Mouse (Mus musculus) neural tube, embryonic 11.5 days (tissue): ENCODE data around the gene Aqp9. TPM values are rescaled to one million over a fixed set of nuclear protein-coding genes. Genes with fewer than 3 reads are reported as not detected.
"Not testable (repeated sequence)": the region's sequence is repeated elsewhere in the genome, so short reads cannot be mapped to it uniquely, and the experiment has no call there.

Source experiments
- ATAC-seq: fragments of 200-750 bp; cut with Nextera tagmentation; 2 replicates; pipeline ENCODE4 v1.8.0; 2017; ENCODE audit warnings: moderate number of reproducible peaks, mild to moderate bottlenecking, moderate TSS enrichment, moderate library complexity; ENCODE audit not compliant: insufficient read depth, low FRiP score, low TSS enrichment
- DNase-seq: peaks from one replicate; pipeline ENCODE4 v3.0.0-alpha.2; 2015; ENCODE audit warnings: low spot score
- H3K27ac ChIP-seq: fragments of 300-500 bp; sonication (generic); 2 replicates; pipeline ENCODE4 v1.5.1; 2014; ENCODE audit warnings: low read depth, mild to moderate bottlenecking, low read length
- H3K27me3 ChIP-seq: fragments of 300-500 bp; sonication (generic); 2 replicates; pipeline ENCODE4 v1.6.1; 2014; ENCODE audit warnings: mild to moderate bottlenecking, low read length, mixed read lengths; ENCODE audit not compliant: control insufficient read depth, insufficient read depth
- H3K36me3 ChIP-seq: fragments of 300-500 bp; sonication (generic); 2 replicates; pipeline ENCODE4 v1.6.1; 2014; ENCODE audit warnings: mild to moderate bottlenecking, low read length, moderate library complexity, mixed read lengths; ENCODE audit not compliant: control insufficient read depth, insufficient read depth
- H3K4me1 ChIP-seq: fragments of 300-500 bp; sonication (generic); 2 replicates; pipeline ENCODE4 v1.6.1; 2014; ENCODE audit warnings: low read length, mixed read lengths; ENCODE audit not compliant: control insufficient read depth, insufficient read depth
- H3K4me2 ChIP-seq: fragments of 300-500 bp; sonication (generic); 2 replicates; pipeline ENCODE4 v1.6.1; 2014; ENCODE audit warnings: low read depth, mild to moderate bottlenecking, moderate library complexity
- H3K4me3 ChIP-seq: fragments of 300-500 bp; sonication (generic); 2 replicates; pipeline ENCODE4 v1.5.1; 2014; ENCODE audit warnings: low read depth, low read length
- H3K9ac ChIP-seq: fragments of 300-500 bp; sonication (generic); 2 replicates; pipeline ENCODE4 v1.6.1; 2014; ENCODE audit warnings: mild to moderate bottlenecking, low read length
- H3K9me3 ChIP-seq: fragments of 300-500 bp; sonication (generic); 2 replicates; pipeline ENCODE4 v1.6.1; 2016; ENCODE audit warnings: low read length; ENCODE audit not compliant: control insufficient read depth
- WGBS: fragments of 180-500 bp; shearing (Covaris S2); extraction: QIAGEN DNeasy Blood & Tissue Kit; methylation state at CpG from one replicate; pipeline ENCODE4 v1.1.7; 2014; 5-methylcytosine and 5-hydroxymethylcytosine counted together
- polyA plus RNA-seq: library from polyadenylated mRNA; unstranded; fragments of >200 nt; fragmentation: Nextera tagmentation; extraction: Ambion mirVana; gene quantifications from 2 replicates; pipeline ENCODE4 v1.2.1, GENCODE M21; 2014

Aqp9 gene
- polyA plus RNA-seq, 1 experiment from 2014 or later, result 0.08 TPM

- DNase-seq, result no peak
- no peaks in the 10 kb centered on the region for H3K36me3 ChIP-seq
- H3K4me1 ChIP-seq, result no peaks in the 10 kb centered on the region
- H3K27ac ChIP-seq, result no peak overlapping the region
- H3K9ac ChIP-seq, result no peak overlapping the region
- H3K27me3 ChIP-seq, result no peaks in the 10 kb centered on the region
- no peak for ATAC-seq
- H3K4me3 ChIP-seq, result no peak overlapping the region
- no peaks in the 10 kb centered on the region for H3K9me3 ChIP-seq
- no peak overlapping the region for H3K4me2 ChIP-seq
- 88% methylated on average over 5 of the region's 5 CpGs for WGBS
Measured at GRCm38 (mm10) chr9:71133190-71133589, 35.3 kb downstream of the Aqp9 start.

GRCm38 (mm10) chr9:71131822-71132221 is 36.7 kb downstream of the Aqp9 start:
- no peak for ATAC-seq

GRCm38 (mm10) chr9:71128911-71129310 is 39.6 kb downstream of the Aqp9 start:
- H3K27ac ChIP-seq, result no peak overlapping the region
- no peak for DNase-seq
- 73% methylated on average over 5 of the region's 5 CpGs for WGBS
- ATAC-seq, result no peak
- H3K4me1 ChIP-seq, result no peaks in the 10 kb centered on the region
- no peaks in the 10 kb centered on the region for H3K27me3 ChIP-seq
- H3K9me3 ChIP-seq, result no peaks in the 10 kb centered on the region
- no peak overlapping the region for H3K9ac ChIP-seq
- H3K4me2 ChIP-seq, result no peak overlapping the region
- H3K4me3 ChIP-seq, result no peak overlapping the region
- H3K36me3 ChIP-seq, result no peaks in the 10 kb centered on the region

More at GRCm38 (mm10) chr9:71131822-71132221, 36.7 kb downstream of the Aqp9 start:
- Histone ChIP-seq H3K4me1 (no peaks in the 10 kb centered on the region), H3K27me3 (no peaks in the 10 kb centered on the region), H3K27ac (no peak overlapping the region), H3K4me2 (no peak overlapping the region), H3K9me3 (no peaks in the 10 kb centered on the region), H3K9ac (no peak overlapping the region), H3K36me3 (no peaks in the 10 kb centered on the region), H3K4me3 (no peak overlapping the region)
- no peak for DNase-seq
- 74% methylated on average over 5 of the region's 5 CpGs for WGBS

- H3K9me3 ChIP-seq, result no peaks in the 10 kb centered on the region
- no peaks in the 10 kb centered on the region for H3K27me3 ChIP-seq
- H3K4me1 ChIP-seq, result no peaks in the 10 kb centered on the region
- WGBS, result 35% methylated on average over 2 of the region's 2 CpGs
- H3K9ac ChIP-seq, result no peak overlapping the region
- no peak overlapping the region for H3K4me2 ChIP-seq
- DNase-seq, result no peak
- ATAC-seq, result no peak
- H3K4me3 ChIP-seq, result no peak overlapping the region
- H3K27ac ChIP-seq, result no peak overlapping the region
- no peaks in the 10 kb centered on the region for H3K36me3 ChIP-seq
Measured at GRCm38 (mm10) chr9:71126205-71126604, 42.3 kb downstream of the Aqp9 start.

GRCm38 (mm10) chr9:71123095-71123494 is 45.4 kb downstream of the Aqp9 start:
- H3K36me3 ChIP-seq, H3K9ac ChIP-seq, H3K4me1 ChIP-seq, ATAC-seq, H3K27ac ChIP-seq, DNase-seq, H3K4me2 ChIP-seq, H3K4me3 ChIP-seq, H3K9me3 ChIP-seq, H3K27me3 ChIP-seq: not testable (repeated sequence)
- 85% methylated on average over 7 of the region's 8 CpGs for WGBS

- ATAC-seq, result no peak
Measured at GRCm38 (mm10) chr9:71120924-71121323, 47.6 kb downstream of the Aqp9 start.

GRCm38 (mm10) chr9:71113166-71113565 is 55.3 kb downstream of the Aqp9 start:
- Histone ChIP-seq H3K27ac (no peak overlapping the region), H3K9ac (no peak overlapping the region), H3K4me2 (no peak overlapping the region), H3K4me3 (no peak overlapping the region), H3K27me3 (no peaks in the 10 kb centered on the region), H3K36me3 (no peaks in the 10 kb centered on the region), H3K9me3 (no peaks in the 10 kb centered on the region), H3K4me1 (no peaks in the 10 kb centered on the region)
- ATAC-seq (no peak), DNase-seq (no peak)
- 88% methylated on average over 6 of the region's 6 CpGs for WGBS

More at GRCm38 (mm10) chr9:71120924-71121323, 47.6 kb downstream of the Aqp9 start:
- no peaks in the 10 kb centered on the region for H3K27me3 ChIP-seq
- H3K36me3 ChIP-seq, result no peaks in the 10 kb centered on the region
- H3K9me3 ChIP-seq, result no peaks in the 10 kb centered on the region
- H3K4me3 ChIP-seq, result no peak overlapping the region
- H3K4me1 ChIP-seq, result no peaks in the 10 kb centered on the region
- no peak overlapping the region for H3K4me2 ChIP-seq
- no peak overlapping the region for H3K27ac ChIP-seq
- WGBS, result 80% methylated on average over 9 of the region's 9 CpGs
- DNase-seq, result no peak
- H3K9ac ChIP-seq, result no peak overlapping the region

- DNase-seq, result no peak
- Histone ChIP-seq H3K4me3 (no peak overlapping the region), H3K36me3 (no peaks in the 10 kb centered on the region), H3K27ac (no peak overlapping the region), H3K4me2 (no peak overlapping the region), H3K27me3 (no peaks in the 10 kb centered on the region), H3K9ac (no peak overlapping the region), H3K9me3 (no peaks in the 10 kb centered on the region), H3K4me1 (no peaks in the 10 kb centered on the region)
- no peak for ATAC-seq
- 76% methylated on average over 5 of the region's 5 CpGs for WGBS
Measured at GRCm38 (mm10) chr9:71103521-71103920, 65.0 kb downstream of the Aqp9 start.

GRCm38 (mm10) chr9:71094066-71094465 is 74.4 kb downstream of the Aqp9 start:
- Histone ChIP-seq H3K4me1 (no peaks in the 10 kb centered on the region), H3K9ac (no peak overlapping the region), H3K36me3 (no peaks in the 10 kb centered on the region), H3K4me3 (no peak overlapping the region), H3K4me2 (no peak overlapping the region), H3K9me3 (no peaks in the 10 kb centered on the region), H3K27ac (no peak overlapping the region), H3K27me3 (no peaks in the 10 kb centered on the region)
- DNase-seq (no peak), ATAC-seq (no peak)
- 87% methylated on average over 6 of the region's 6 CpGs for WGBS
